Mouse (Mus musculus): ENCODE data around the gene Lcn4.

The Lcn4 gene

GRCm38 (mm10) chr2:26634629-26635488 is 36.2 kb downstream of the Lcn4 start:
- DNase-seq = peak; percentile 30

GRCm38 (mm10) chr2:26633953-26634530 is 37.0 kb downstream of the Lcn4 start:
- no peak for DNase-seq

- no peak for DNase-seq
Measured at GRCm38 (mm10) chr2:26632541-26633395, 38.3 kb downstream of the Lcn4 start.

- no peak for DNase-seq
Measured at GRCm38 (mm10) chr2:26628792-26629437, 42.2 kb downstream of the Lcn4 start.

DNA sequence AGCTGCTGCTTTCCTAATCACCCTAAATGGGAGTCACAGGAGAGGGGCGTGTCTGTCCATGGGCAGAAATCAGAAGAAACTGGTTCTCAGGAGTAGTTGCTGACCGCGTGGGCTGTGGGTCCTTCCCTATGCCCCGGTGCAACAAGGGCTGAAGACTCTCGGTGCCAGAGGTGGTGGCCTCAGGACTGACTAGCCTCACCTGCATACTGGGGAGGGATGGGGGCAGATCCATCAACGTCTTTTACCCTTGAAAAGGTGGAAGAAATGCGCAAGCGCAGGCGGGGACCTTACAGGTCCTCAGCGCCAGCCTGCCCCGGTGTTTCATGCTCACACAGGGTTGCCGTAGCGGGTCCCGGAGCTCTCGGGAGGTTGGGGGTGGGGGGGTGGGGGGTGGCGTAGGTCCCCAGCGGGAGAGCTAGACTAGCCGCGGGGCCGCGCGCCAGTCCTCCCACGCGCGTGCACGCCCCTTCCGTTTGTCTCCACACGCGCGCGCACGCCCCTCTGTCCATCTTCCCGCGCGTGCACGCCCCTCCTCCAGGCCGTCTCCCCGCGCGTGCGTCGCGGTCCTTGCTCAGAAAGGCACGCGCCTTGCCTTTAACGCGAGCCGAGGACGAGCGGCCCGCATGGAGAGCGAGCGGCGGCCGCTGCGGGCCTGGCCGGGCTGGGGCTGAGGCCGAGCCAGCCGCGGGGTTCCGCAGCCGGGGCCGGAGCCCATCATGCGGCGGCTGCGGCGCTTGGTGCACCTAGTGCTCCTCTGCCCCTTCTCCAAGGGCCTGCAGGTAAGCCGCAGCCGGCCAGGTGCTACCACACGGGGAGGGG is 43.0 kb downstream of the Lcn4 start, which contains the start of gene Fam69b:
Gene Fam69b (plus strand): TSS at position 537 of the 819 bp plus-strand sequence.
- DNase-seq = peak; percentile 62

- no peak for DNase-seq
Measured at GRCm38 (mm10) chr2:26626081-26626480, 45.0 kb downstream of the Lcn4 start.

GRCm38 (mm10) chr2:26625419-26625818 is 45.7 kb downstream of the Lcn4 start:
- DNase-seq = no peak

- DNase-seq = no peak
Measured at GRCm38 (mm10) chr2:26622984-26623383, 48.1 kb downstream of the Lcn4 start.

DNA sequence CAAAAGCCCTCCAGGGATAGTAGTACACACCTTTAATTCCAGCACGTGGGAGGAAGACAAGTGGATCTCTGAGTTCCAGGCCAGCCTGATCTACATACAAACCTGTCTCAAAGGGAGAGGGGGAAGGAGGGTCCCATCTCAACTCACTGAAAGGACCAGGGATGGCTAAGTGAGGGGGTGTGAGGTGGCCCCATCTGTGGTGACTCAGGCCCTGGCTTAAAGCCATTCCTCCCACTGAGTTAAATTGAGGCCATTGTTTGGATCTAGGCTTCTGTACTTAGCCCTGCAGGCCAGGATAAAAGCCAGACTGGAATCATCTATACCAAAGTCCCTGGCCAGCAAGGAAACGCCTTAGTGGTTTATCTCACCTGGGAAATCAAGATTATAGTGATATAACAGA is 49.8 kb downstream of the Lcn4 start:
- DNase-seq = no peak

DNA sequence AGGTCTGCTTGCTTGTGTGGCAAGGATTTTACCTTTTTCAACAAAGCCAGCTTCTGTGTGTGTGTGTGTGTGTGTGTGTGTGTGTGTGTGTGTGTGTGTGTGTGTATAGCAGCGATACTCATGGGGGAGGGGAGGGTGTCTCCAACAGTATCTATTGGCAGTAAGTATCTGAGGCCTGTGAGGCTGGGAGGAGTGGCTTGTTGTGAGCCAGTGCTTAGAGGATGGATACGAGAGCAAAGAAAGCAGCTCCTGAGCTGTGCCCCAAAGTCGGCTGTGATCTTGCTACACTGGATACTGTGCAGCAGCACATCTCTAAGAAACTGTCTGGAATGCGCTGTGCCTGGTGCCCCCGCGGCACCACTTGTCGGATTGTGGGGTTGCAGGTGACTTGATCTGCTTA is 53.2 kb downstream of the Lcn4 start:
- no peak for DNase-seq
